Mouse (Mus musculus): ENCODE results near the gene Sfn.

- TF ChIP-seq CTCF (IDR thresholded peaks at IDR 0.05), result no peak
- no peak for TF ChIP-seq EP300 (IDR thresholded peaks at IDR 0.05)
These were observed 20.3 kb upstream of the Sfn start for GRCm38 (mm10) chr4:133622161-133622695.

Measured in lung, postnatal 0 days (tissue).